Mouse (Mus musculus) regulatory T cell (primary cell): ENCODE measurements around the gene Fam222b.

Source experiments
- in situ Hi-C: fragments of 300-600 bp; cut with MboI, MseI; formaldehyde crosslinking; loops from one replicate; pipeline ENCODE4 v1.15.1; 2025; ENCODE audit warnings: high pct_unique_total_duplicates

Fam222b gene

DNA sequence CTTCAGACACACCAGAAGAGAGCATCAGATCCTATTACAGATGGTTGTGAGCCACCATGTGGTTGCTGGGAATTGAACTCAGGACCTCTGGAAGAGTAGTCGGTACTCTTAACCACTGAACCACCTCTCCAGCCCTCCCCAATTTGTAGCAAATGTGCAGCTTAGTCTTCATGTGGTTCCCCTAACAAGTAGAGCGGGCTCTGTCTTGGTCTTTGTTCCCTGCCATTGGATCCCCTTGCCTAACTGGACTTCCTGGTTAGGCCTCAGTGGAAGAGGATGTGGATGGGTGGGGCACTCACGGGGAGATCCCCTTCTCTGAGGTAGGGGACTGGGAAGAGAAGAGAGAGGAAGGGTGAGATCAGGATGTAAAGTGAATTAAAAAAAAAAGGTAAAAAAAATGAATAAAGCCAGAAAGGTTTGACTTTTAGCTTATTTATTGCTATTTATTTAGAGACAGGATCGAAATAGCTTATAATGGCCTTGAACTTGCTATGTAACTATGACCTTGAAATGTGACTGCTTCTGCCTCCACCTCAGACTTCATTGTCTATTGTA is 7.5 kb upstream of the Fam222b start:
- in situ Hi-C loops: loop anchor here (10.0 kb wide), 1 partner anchor 1002 kb away; no protein-coding TSS in a partner anchor

- in situ Hi-C loops: loop anchor here (10.0 kb wide), 1 partner anchor 1003 kb away; no protein-coding TSS in a partner anchor
These were observed 6.6 kb upstream of the Fam222b start for GRCm38 (mm10) chr11:78087756-78088281.

GRCm38 (mm10) chr11:78094137-78094503 is 340 bp upstream of the Fam222b start:
- in situ Hi-C loops: no loop called here

DNA sequence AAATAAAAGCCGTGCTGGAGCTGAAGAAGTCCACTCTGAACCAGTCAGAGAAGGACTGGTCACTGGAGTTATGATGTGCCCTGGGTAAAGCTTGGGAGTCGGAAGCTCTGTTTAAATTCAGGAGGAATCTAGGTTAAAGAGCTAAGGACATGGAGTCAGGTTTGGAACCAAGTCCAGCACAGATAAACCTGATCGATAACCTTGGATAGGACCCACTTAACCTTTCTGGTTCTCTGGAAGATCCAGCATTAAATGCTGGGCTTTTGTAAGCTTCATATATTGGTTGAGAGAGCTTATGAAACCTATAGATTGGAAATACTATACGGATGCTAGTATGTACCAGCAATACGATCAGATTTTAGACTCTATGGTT is 670 bp downstream of the Fam222b start:
- in situ Hi-C loops: no loop called here

GRCm38 (mm10) chr11:78097077-78097476 is 2.6 kb downstream of the Fam222b start:
- in situ Hi-C loops: no loop called here

GRCm38 (mm10) chr11:78100746-78101145 is 6.3 kb downstream of the Fam222b start:
- in situ Hi-C loops: no loop called here

DNA sequence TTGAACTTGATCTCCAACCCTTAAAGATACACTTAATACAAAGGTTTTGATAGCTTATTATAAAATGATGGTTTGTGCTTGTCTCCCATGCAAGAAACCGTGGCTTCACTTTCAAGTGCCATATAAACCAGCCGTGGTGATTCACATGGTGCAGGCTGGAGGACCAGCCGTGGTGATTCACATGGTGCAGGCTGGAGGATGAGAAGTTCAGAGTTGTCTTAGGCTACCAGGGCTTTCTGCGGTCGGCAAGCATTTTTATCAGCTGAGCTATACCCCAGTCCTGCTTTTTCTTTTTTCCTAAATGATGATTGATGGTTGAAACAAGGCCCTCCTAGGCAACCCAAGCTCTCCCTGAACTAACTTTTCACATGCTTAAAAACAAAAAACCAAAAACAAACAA is 7.7 kb downstream of the Fam222b start:
- in situ Hi-C loops: no loop called here

DNA sequence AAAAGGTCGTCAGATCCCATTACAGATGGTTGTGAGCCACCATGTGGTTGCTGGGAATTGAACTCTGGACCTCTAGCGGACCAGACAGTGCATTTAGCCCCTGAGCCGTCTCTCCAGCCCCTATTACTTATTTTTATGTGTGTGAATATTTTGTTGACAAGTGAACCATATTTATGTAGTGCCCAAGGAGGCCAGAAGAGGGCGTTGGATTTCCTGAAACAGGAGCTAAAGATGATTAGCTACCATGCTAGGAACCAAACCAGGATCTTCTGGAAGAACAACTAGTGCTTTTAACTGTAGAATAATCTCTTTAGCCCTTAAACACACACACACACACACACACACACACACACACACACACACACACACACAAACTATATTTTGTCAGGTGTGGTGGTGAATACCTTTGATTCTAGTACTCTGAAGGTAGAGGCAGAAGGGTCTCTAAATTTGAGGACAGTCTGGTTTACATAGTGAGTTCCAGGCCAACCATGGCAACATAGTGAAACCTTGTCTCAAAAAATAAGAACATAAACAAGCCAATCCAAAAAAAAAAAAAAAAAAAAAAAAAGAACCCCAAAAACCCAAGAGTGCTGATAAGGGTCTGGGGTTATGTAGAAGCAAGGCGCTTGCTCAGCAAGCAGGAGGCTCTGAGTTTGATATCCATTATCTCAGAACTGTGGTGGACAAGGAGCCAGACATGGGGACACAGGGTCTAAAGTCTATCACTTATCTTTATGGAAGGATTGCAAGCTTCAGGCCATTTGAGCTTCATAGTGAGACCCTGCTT is 8.7 kb downstream of the Fam222b start:
- in situ Hi-C loops: no loop called here

DNA sequence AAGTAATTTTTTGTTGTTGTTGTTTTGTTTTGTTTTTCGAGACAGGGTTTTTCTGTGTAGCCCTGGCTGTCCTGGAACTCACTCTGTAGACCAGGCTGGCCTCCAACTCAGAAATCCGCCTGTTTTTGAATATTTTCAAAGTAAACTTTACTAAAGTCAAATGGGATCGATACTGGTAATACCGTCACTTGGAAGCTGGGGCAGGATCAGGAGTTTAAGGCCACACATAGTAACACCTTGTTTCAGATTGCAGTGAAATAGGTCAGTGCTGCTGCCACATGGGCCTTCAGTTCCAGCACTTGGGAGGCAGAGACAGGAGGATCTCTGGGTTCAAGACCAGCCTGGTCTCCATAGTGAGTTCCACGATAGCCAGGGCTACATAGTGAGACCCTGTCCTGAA is 10.0 kb downstream of the Fam222b start:
- in situ Hi-C loops: no loop called here

DNA sequence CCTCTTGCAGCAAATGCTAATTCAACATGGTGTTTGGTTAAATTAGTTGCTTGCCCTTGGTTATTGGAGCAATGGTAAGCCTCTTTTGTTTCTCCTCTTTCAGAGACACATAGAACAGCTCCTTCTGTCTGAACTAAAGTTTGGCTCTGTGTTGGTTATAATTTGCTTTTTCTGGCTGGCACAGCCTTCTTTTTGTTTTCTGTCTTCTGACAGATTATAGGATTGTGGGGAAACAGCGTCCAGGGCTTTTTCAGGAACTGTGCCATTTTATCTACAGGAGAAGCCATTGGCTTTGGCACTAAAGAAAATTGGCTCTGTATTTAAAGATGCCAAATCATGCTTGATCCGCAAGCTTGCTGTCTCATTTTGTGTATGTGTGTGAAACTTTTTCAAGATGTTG is 19.2 kb downstream of the Fam222b start:
- in situ Hi-C loops: no loop called here

DNA sequence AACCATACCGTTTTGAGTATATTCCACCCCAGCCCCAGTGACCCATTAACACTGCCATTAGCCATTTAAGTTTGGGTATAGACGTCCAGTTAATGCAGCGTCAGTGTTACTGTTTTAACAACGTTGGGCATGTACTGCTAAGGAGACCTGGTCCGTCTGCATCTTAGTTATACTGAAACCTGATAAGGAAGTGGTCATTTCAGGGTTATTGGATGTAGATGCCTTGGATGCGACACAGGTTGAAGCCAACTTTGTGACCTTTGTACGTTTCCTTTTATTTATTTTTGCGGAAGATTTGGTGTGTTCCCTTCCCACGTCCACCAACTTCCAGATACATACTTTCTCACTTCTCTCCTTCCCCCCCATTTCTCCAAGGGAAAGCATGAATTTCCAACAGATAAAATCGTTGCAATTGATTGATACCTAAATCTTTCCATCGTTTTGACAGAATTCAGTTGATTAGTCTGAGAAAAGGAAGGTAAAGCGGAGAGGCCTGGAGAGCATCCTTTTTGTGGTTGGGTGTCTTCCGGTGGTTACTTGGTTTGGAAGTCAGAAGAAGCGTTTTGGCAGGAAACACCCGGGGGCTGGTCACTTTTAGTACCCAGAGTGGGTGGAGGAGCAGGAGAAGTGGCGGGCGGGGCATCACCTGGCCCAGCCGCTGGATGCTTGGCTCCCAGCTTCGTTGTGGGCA is 20.4 kb downstream of the Fam222b start:
- in situ Hi-C loops: no loop called here

GRCm38 (mm10) chr11:78115367-78116145 is 21.1 kb downstream of the Fam222b start:
- in situ Hi-C loops: no loop called here

- in situ Hi-C loops: no loop called here
These were observed 21.6 kb downstream of the Fam222b start for GRCm38 (mm10) chr11:78116146-78116410.

GRCm38 (mm10) chr11:78118467-78118866 is 24.0 kb downstream of the Fam222b start:
- in situ Hi-C loops: no loop called here

DNA sequence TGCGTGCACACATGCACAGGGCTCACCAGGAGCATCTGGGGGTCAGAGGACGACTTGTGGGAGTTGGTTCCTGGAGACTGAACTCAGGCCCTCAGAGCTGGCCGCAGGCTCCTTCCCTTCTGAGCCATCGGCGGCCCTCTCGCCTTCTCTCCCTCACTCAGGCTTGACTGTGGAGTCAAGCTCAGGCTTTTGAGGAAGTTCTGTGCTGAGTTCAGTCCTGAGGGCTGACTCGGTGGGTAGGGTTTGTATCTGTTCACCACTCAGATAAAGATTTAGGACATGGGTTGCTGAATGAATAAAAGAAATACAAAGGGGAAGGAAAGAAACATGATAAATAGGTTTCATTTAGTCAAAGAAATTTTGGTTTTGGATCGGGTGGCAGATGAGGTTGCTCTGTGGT is 25.4 kb downstream of the Fam222b start:
- in situ Hi-C loops: no loop called here

DNA sequence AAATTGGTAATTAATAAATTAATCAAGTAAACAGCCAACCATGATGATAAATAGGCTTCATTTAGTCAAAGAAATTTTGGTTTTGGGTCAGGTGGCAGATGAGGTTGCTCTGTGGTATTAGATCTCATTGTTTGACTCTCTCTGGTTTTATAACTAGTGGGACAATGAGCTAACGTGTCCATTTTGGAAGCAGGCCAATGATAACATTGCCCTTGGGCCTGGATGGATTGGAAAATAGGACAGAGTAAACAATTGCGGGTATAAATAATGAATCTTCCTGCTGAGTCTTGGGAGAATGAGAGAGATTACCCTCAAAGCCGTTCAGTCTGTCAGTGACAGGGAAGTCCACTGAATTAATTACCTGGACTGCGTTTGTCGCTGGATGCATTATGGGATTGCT is 26.7 kb downstream of the Fam222b start:
- in situ Hi-C loops: no loop called here

DNA sequence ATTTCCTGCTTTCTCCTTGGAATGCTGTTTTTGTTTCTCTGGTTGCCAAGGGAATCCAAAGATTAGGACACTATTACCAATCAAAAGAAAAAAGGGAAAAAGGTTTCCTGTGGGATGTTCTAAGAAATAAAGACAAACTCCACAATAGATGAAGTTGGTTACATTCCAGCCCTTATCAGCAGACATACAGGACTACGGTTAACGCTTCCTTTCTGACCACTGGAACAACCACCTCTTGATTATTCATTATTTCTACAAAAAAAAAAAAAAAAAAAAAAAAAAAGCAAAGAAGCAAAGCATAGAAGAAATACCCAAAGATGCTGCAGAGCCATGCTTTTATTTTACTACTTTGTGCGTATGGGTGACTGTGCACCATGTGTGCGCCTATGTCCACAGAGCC is 28.4 kb downstream of the Fam222b start:
- in situ Hi-C loops: no loop called here

GRCm38 (mm10) chr11:78123782-78124181 is 29.3 kb downstream of the Fam222b start:
- in situ Hi-C loops: no loop called here

DNA sequence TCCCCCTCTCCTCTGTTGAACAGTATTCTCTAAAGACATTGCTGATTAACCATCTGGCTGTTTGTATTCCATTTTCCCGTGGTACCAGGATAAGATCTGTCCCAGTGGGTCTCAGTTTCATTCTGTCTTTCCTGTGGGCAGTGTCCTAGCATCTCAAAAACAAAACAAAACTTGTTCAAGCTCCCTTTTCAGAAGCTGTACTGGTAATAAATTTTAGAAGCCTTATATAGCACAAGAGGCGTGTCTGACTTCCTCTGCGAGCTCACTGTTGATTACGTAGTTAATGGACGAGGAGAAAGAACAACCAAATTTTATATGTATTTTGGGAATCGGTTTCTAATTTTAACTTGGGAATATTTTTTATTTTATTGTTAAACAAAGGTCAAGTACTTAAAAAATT is 31.2 kb downstream of the Fam222b start:
- in situ Hi-C loops: no loop called here

DNA sequence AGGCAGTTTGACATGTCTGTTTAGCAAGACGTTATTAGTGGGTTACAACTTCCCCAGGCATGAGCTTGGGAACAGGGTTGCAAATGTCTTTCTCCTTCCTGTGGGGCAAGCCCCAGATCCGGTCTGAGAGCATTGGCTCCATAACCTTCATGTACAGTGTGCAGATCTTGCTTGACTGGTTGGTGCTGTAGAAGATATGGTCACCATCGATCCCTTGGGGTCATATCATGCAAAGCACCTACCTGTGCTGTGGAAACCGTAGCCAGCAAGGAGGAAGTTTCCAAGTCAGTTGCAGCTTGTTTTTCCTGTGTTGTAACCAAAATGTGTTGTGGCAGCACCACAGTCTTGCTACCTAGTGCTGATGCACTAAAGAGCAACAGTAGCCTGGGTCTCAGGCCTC is 32.3 kb downstream of the Fam222b start:
- in situ Hi-C loops: no loop called here

GRCm38 (mm10) chr11:78129458-78129857 is 35.0 kb downstream of the Fam222b start:
- in situ Hi-C loops: no loop called here

- in situ Hi-C loops: no loop called here
These were observed 39.5 kb downstream of the Fam222b start for GRCm38 (mm10) chr11:78133915-78134314.
